Mouse (Mus musculus) olfactory bulb, adult 2 months (tissue): Measurements from ENCODE around the gene Zdhhc12. TPM values are rescaled to one million over a fixed set of nuclear protein-coding genes. Genes with fewer than 3 reads are reported as not detected.

Experiments used
- H3K27ac ChIP-seq: fragments of 200-500 bp; 2 replicates; pipeline ENCODE4 v1.5.1; 2012; ENCODE audit warnings: low read depth, low read length; ENCODE audit not compliant: insufficient read depth
- H3K4me1 ChIP-seq: fragments of 200-500 bp; 2 replicates; pipeline ENCODE4 v1.6.1; 2012; ENCODE audit warnings: low read length; ENCODE audit not compliant: control insufficient read depth, insufficient read depth
- H3K4me3 ChIP-seq: fragments of 200-500 bp; 2 replicates; pipeline ENCODE4 v1.5.1; 2012; ENCODE audit warnings: mild to moderate bottlenecking, low read depth, low read length, moderate library complexity; ENCODE audit not compliant: insufficient read depth
- CTCF ChIP-seq: fragments of 200-500 bp; IDR thresholded peaks from 2 replicates; pipeline ENCODE4 v1.5.1; 2012; ENCODE audit warnings: low read depth, mild to moderate bottlenecking, low read length, moderate library complexity; ENCODE audit not compliant: insufficient read depth
- POLR2A ChIP-seq: fragments of 200-500 bp; IDR thresholded peaks from 2 replicates; pipeline ENCODE4 v1.6.1; 2012; ENCODE audit warnings: mild to moderate bottlenecking, low read depth, low read length, moderate library complexity; ENCODE audit not compliant: insufficient read depth
- WGBS: fragments of 180-500 bp; shearing (Covaris S2); methylation state at CpG from one replicate; pipeline ENCODE4 v1.1.7; 2018; 5-methylcytosine and 5-hydroxymethylcytosine counted together
- polyA plus RNA-seq: library from polyadenylated mRNA; stranded (reverse); fragments of >200 nt; gene quantifications from 2 replicates; pipeline ENCODE4 v1.2.4, GENCODE M21; 2012; ENCODE audit warnings: low replicate concordance; ENCODE audit not compliant: missing spikeins, insufficient read depth, insufficient read length

Zdhhc12 gene
- polyA plus RNA-seq, 1 experiment: not detected

DNA sequence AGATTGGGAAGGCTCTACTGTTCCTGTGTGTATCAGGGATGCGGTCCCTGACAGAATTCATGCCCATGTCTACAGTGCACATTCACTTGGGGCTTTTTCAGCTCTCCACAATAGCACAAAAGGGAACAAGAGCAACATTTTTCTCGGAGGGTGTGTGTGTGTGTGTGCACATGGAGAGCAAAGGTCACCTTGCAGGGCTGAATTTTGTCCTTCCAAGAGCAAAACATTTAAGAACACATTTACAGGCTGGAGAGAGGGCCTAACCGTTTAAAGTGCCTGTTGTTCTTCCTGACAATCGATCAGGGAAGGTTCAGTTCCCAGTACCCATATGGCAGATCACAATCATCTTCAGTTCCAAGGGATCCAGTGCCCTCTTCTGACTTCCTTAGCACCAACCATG, 36.7 kb upstream of the Zdhhc12 start:
- no peak for TF ChIP-seq POLR2A
- TF ChIP-seq CTCF: no peak
- H3K27ac ChIP-seq: no peak overlapping the region
- H3K4me1 ChIP-seq: peaks cover 10% of the 10 kb centered on the region
- no peak overlapping the region for H3K4me3 ChIP-seq
- WGBS: 83% methylated on average over 4 of the region's 4 CpGs

DNA sequence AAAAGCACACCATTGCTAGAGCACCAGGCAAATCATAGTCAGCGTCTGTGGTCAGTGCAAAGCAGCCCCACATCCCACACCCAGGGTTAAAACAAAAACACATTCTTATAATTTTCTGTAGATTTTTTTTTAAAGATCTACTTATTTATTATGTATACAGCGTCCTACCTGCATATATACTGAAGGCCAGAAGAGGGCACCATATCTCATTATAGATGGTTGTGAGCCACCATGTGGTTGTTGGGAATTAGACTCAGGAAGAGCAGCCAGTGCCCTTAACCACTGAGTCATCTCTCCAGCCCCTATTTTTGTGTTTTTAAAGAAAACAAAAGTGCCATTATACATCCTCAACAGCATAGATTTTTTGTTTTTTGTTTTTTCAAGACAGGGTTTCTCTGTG, 35.3 kb upstream of the Zdhhc12 start:
- 29% methylated on average over 2 of the region's 2 CpGs for WGBS
- TF ChIP-seq POLR2A (no peak), CTCF (no peak)
- Histone ChIP-seq H3K27ac (no peak overlapping the region), H3K4me3 (no peak overlapping the region), H3K4me1 (peaks cover 2% of the 10 kb centered on the region; the same call in 1 of the 2 replicates)

DNA sequence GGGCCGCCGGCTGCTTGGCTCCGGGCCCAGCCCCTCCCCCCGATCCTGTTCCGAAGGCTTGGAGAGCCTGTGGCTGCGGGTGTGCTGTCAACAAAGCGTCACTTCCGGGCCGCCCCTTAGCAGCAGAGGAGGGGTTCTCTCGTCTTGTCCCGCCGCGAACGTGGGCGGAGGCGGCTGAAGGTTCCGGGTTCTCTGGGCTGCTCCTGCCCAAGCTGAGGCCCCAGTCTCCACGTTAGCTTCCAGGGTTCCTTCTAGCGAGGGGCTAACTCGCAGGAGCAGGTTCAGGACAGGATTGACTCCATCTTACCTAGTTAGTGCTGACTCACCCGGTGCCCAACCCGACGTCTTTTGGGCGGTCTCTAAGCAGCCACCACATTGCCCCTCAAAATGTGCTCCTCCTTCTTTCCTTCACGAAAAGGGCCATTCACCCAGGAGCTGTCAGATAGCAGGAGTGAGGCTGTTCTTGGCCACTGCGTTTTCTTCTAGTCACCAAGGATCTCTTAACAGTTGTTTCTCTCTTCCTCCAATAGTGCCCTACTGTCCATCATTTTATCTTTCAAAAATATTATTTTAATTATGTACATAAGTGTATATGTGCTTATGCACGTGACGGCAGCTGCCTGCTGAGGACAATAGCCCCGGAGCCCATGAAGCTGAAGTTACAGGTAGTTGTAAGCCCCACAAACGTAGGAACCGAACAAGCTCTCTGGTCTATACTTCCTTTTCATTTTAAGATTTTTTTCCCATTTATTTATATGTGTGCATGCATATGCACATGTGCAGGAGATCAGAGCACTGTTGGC, 31.2 kb upstream of the Zdhhc12 start, which contains the start of gene Zer1:
Gene Zer1, minus strand, starts transcription at position 114 of the 803 bp plus-strand sequence.
- WGBS: 4% methylated on average over 31 of the region's 31 CpGs
- peak; percentile 63 for TF ChIP-seq POLR2A
- no peak for TF ChIP-seq CTCF
- Histone ChIP-seq H3K27ac (peak within 1 kb of the TSS; percentile 98), H3K4me1 (peaks cover 20% of the 10 kb centered on the region), H3K4me3 (peak within 1 kb of the TSS; percentile 97)

DNA sequence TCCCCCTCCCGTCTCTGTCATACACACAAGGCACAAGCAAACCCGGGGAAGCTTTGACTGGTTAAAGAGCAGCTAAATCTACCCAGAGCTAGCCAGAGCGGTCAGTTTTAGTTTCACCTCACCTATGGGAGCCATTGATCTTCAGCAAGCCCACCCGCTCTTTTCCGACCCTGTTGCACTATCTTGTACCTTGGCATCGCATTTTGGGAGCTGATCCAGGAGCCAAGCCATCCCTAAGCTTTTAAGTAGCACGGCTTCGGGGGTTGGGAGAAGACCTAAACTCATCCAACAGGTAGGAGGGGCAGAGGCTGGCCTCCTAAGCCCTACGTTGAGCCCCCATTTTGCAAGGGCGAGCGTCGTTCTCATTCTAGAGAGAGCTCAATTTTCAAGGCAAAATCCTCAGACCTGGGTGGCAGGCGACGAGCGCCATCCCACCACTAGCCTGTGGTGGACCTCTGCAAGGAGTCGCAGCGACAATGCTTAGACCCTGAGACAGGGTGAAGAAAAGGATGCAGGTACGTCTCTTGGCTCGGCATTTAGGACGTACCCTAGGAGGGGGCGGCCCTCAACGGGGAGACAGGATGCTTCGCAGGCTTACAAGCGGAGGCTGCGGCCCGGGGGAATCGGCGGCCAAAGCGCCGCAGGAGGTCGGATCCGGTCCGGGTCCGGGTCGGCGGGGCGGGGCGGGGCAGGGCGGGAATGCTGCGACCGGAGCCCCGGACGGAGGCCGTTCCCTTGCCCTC, 30.5 kb upstream of the Zdhhc12 start:
- WGBS: under 1% methylated on average over 44 of the region's 44 CpGs
- peak overlapping the region; percentile 98 for H3K27ac ChIP-seq
- no peak for TF ChIP-seq POLR2A
- H3K4me1 ChIP-seq: peaks cover 28% of the 10 kb centered on the region
- H3K4me3 ChIP-seq: peak overlapping the region; percentile 97

DNA sequence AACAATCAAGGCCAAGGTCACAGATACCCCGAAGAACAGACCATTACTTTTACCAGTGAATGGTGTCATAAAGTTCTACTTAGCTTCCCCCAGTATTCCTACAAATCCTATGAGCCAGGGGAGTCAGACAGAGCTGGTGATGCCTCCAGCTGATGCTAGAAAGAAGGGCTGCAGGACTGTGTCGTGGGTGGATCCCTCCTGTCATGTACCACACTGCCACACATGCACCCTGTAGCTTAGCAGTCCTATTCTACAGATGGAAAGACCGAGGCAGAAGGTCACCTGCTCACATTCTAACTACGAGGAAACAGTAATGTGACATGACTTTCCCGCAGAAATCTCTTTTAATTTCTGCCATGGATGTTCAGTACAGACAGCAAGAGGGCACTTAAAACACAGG, 29.3 kb upstream of the Zdhhc12 start:
- TF ChIP-seq CTCF: no peak
- no peak for TF ChIP-seq POLR2A
- peaks cover 35% of the 10 kb centered on the region for H3K4me1 ChIP-seq
- WGBS: 58% methylated on average over 5 of the region's 5 CpGs
- H3K27ac ChIP-seq: peak overlapping the region; percentile 16; the same call in 1 of the 2 replicates
- H3K4me3 ChIP-seq: peak overlapping the region; percentile 19; the same call in 1 of the 2 replicates

GRCm38 (mm10) chr2:30120269-30120668, 26.8 kb upstream of the Zdhhc12 start:
- peaks cover 35% of the 10 kb centered on the region for H3K4me1 ChIP-seq
- H3K27ac ChIP-seq: peak overlapping the region; percentile 86
- TF ChIP-seq POLR2A (no peak), CTCF (no peak)
- WGBS: 41% methylated on average over 4 of the region's 4 CpGs
- no peak overlapping the region for H3K4me3 ChIP-seq

- H3K4me3 ChIP-seq: 0 out of 2 replicates have a peak overlapping the region, but pooled peaks have one; percentile 2
- WGBS: 11% methylated on average over 6 of the region's 6 CpGs
- peaks cover 35% of the 10 kb centered on the region for H3K4me1 ChIP-seq
These were observed 26.2 kb upstream of the Zdhhc12 start for GRCm38 (mm10) chr2:30119641-30120051.

DNA sequence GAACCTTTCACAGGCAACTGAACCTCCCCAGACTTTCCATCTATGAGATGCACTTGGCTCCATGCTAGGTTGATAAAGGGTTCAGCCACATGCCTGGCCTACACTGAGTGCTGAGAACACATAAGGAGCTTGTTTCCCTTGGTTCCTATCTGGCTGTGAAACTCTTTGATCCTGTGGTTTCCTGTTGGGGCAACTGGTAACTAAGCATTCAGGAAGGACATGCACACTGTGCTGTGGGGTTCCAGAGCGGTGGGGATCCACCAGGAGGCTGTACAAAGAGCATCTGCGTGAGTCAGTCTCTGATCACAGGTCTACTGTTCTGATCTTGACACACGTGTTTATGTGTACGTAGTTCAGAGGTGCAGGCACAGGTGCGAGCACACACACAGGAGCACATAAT, 19.1 kb upstream of the Zdhhc12 start:
- TF ChIP-seq POLR2A (no peak), CTCF (no peak)
- 92% methylated on average over 5 of the region's 5 CpGs for WGBS

More at GRCm38 (mm10) chr2:30119641-30120051, 26.2 kb upstream of the Zdhhc12 start:
- TF ChIP-seq POLR2A: no peak
- TF ChIP-seq CTCF: no peak
- peak overlapping the region; percentile 86 for H3K27ac ChIP-seq

DNA sequence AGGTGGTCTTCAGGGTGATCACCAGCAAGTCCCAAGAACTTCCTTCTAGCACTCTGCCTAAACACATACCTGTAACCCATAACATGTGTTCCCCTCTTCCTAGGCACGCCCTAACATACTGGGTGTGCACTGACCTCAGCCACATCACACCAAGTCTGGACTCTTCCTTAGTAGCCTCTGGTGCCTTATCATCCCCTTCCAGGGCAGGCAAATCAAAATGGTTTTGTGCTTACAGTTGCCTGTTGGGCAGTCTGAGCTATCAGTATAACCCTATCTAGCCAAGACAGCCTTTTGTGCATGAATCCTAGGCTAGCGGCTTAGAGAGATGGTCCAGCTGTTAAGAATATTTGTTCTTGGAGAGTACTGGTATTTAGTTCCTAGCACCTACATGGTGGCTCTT, 18.1 kb upstream of the Zdhhc12 start:
- TF ChIP-seq CTCF: no peak
- no peak for TF ChIP-seq POLR2A
- no peaks in the 10 kb centered on the region for H3K4me1 ChIP-seq
- 98% methylated on average over 2 of the region's 2 CpGs for WGBS
- no peak overlapping the region for H3K4me3 ChIP-seq
- no peak overlapping the region for H3K27ac ChIP-seq

More for the DNA sequence above, 19.1 kb upstream of the Zdhhc12 start:
- Histone ChIP-seq H3K4me1 (no peaks in the 10 kb centered on the region), H3K27ac (no peak overlapping the region), H3K4me3 (no peak overlapping the region)
